Mouse (Mus musculus) ES-Bruce4 (cell line): ENCODE measurements at regions not wholly inside any gene's neighbourhood (a gene's known extent, or its start where the extent isn't known, plus 50 kb on each side); places are given as distances from the start of the nearest gene placed in this dataset.

Source experiments
- EP300 ChIP-seq: IDR thresholded peaks from 2 replicates; pipeline ENCODE4 v1.6.1; 2011; ENCODE audit warnings: low read depth, low read length; ENCODE audit not compliant: insufficient read depth
- POLR2A ChIP-seq: IDR thresholded peaks from one replicate; pipeline ENCODE4 v1.8.1; 2011; ENCODE audit warnings: low read length; ENCODE audit not compliant: insufficient read depth

DNA sequence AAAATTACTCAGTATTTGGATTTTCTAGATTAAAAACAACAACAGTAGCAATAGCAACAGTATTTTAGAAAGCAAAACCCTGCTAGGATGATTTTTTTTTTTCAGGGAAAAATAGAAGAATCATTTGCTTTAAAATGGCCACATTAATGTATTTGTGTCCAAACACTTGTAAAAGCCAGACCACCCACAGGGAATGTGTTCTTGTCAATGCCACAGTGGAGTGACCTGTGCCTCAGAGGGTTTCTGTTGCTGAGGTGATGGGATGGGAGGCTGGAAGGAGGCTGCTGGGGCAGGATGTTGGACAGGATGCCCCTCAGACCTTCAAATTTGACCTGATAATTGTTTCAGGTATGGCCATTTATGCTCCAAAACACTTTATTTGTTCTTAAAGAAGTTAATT, 178.9 kb downstream of the Tmem161b start:
- TF ChIP-seq EP300, result no peak
- TF ChIP-seq POLR2A, result no peak
